Mouse (Mus musculus): ENCODE measurements at regions not wholly inside any gene's neighbourhood (a gene's known extent, or its start where the extent isn't known, plus 50 kb on each side); places are given as distances from the start of the nearest gene placed in this dataset.

DNA sequence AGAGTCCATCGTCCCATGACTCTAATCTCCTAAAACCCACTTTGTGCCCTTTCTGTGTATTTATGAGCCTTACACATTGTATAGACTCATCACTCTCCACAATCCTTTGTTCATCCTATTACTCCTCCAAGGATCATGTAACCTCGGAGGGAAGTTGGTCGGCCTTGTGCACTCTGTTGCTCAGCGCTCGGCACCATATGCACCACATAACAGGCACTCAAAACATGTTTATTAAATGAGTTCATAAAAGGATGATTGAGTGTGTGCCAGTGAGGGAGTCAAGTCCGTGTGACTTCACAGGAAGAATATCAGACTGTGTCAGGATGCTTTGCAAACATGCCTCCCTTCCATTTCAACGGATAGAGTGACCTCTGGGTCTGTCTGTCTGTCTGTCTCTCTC lies 858.8 kb downstream of the Gsdmc2 start:
- TF ChIP-seq POLR2A (IDR thresholded peaks at IDR 0.05; ENCODE audit: low read depth, low read length), result no peak
- TF ChIP-seq CTCF (IDR thresholded peaks at IDR 0.05; ENCODE audit: extremely low read depth, insufficient read depth, insufficient read length, insufficient replicate concordance), result no peak

Data from spleen, adult 2 months (tissue).